In genomic region chr6:82608756-82609155, GRCm38 (mm10) we compare ENCODE assay signal across 19 mouse cellular contexts.
DNase-seq lines count a peak whose midpoint lies in the region; ATAC-seq and TF ChIP-seq lines count a peak whose summit lies in the region.
"Had no signal": no experiment of that assay in that cellular context is flagged by ENCODE, and none has a peak within 500 bp of the region (broad histone marks: within the 10 kb centered on the region; RNA-seq: fewer than 3 reads in every experiment).

No protein-coding gene starts in this region.

- in situ Hi-C loops in CH12.LX (cut with MboI; ENCODE audit: low pct_ligation_motif_present, low pct_unique_long_range_greater_than_20kb, low sequenced_read_pairs) = no loop called here

- peak in 1 of 2 experiments; percentile 30; a peak in 2 of 4 replicates for TF ChIP-seq CTCF in CH12.LX (conservative IDR thresholded peaks at IDR 0.05 in 1 of 2, IDR thresholded peaks at IDR 0.05 in 1 of 2; ENCODE audit: low read depth in 2 of 2, low read length in 2 of 2)

- no peaks in the 10 kb centered on the region for H3K9me3 ChIP-seq in hindbrain, embryonic 15.5 days
- H3K9me3 ChIP-seq in hindbrain, embryonic 10.5 days = no peaks in the 10 kb centered on the region
- H3K9me3 ChIP-seq in midbrain, embryonic 16.5 days (replicated peaks; ENCODE audit: control insufficient read depth, low read length, poor library complexity, severe bottlenecking) = no peaks in the 10 kb centered on the region
- no peaks in the 10 kb centered on the region for H3K9me3 ChIP-seq in midbrain, embryonic 10.5 days (replicated peaks)
- H3K9me3 ChIP-seq in CH12.LX (replicated peaks; ENCODE audit: low read length) = peaks cover 4% of the 10 kb centered on the region
- H3K9me3 ChIP-seq: forebrain, embryonic 10.5 days; heart, embryonic 15.5 days; liver, embryonic 15.5 days; neural tube, embryonic 13.5 days had no signal

- no peaks in the 10 kb centered on the region for H3K79me2 ChIP-seq in CH12.LX (replicated peaks; ENCODE audit: control insufficient read depth, extremely low read depth, insufficient read depth, poor library complexity, severe bottlenecking)

- dilution Hi-C loops in CH12.LX (cut with MboI; ENCODE audit: extremely low pct_ligation_motif_present, extremely low pct_unique_long_range_greater_than_20kb, low sequenced_read_pairs) = no loop called here

- H3K4me3 ChIP-seq in hindbrain, embryonic 15.5 days = no peak overlapping the region
- H3K4me3 ChIP-seq in hindbrain, embryonic 10.5 days = no peak overlapping the region
- no peak overlapping the region for H3K4me3 ChIP-seq in midbrain, embryonic 16.5 days (ENCODE audit: low read depth, low read length)
- H3K4me3 ChIP-seq in midbrain, embryonic 10.5 days = no peak overlapping the region
- H3K4me3 ChIP-seq in CH12.LX (replicated peaks in 1 of 3; ENCODE audit: low read depth in 2 of 3, low read length in 2 of 3, poor library complexity in 1 of 3) = no peak overlapping the region
- H3K4me3 ChIP-seq: forebrain, embryonic 10.5 days; heart, embryonic 15.5 days; liver, embryonic 15.5 days; neural tube, embryonic 13.5 days had no signal

- no peak overlapping the region; the same call in 1 of the 2 replicates for H3K4me2 ChIP-seq in hindbrain, embryonic 15.5 days
- H3K4me2 ChIP-seq in midbrain, embryonic 16.5 days (ENCODE audit: low read length) = no peak overlapping the region; the same call in 1 of the 2 replicates
- no peak overlapping the region for H3K4me2 ChIP-seq in CH12.LX (ENCODE audit: insufficient read depth, low read depth, poor library complexity, severe bottlenecking)
- H3K4me2 ChIP-seq: heart, embryonic 15.5 days; liver, embryonic 15.5 days; neural tube, embryonic 13.5 days had no signal

- H3K36me3 ChIP-seq in hindbrain, embryonic 15.5 days = no peaks in the 10 kb centered on the region
- no peaks in the 10 kb centered on the region for H3K36me3 ChIP-seq in hindbrain, embryonic 10.5 days
- no peaks in the 10 kb centered on the region for H3K36me3 ChIP-seq in midbrain, embryonic 16.5 days (ENCODE audit: control insufficient read depth, insufficient read depth, low read length)
- H3K36me3 ChIP-seq in midbrain, embryonic 10.5 days = no peaks in the 10 kb centered on the region
- no peaks in the 10 kb centered on the region for H3K36me3 ChIP-seq in CH12.LX (replicated peaks in 1 of 2; ENCODE audit: control insufficient read depth in 1 of 2, insufficient read depth in 1 of 2, low read length in 1 of 2)
- H3K36me3 ChIP-seq: forebrain, embryonic 10.5 days; heart, embryonic 15.5 days; liver, embryonic 15.5 days; neural tube, embryonic 13.5 days had no signal

- peaks cover 14% of the 10 kb centered on the region for H3K4me1 ChIP-seq in hindbrain, embryonic 15.5 days (replicated peaks)
- H3K4me1 ChIP-seq in hindbrain, embryonic 10.5 days (replicated peaks) = peaks cover 5% of the 10 kb centered on the region; the same call in 1 of the 2 replicates
- peaks cover 13% of the 10 kb centered on the region for H3K4me1 ChIP-seq in midbrain, embryonic 16.5 days (ENCODE audit: control insufficient read depth, insufficient read depth, low read length)
- peaks cover 22% of the 10 kb centered on the region for H3K4me1 ChIP-seq in midbrain, embryonic 10.5 days
- no peaks in the 10 kb centered on the region for H3K4me1 ChIP-seq in CH12.LX (ENCODE audit: control insufficient read depth in 1 of 2, insufficient read depth in 2 of 2)
- H3K4me1 ChIP-seq: heart, embryonic 15.5 days; liver, embryonic 15.5 days had no signal

- no peak overlapping the region for H3K9ac ChIP-seq in hindbrain, embryonic 15.5 days
- no peak overlapping the region for H3K9ac ChIP-seq in midbrain, embryonic 16.5 days (ENCODE audit: low read depth, low read length)
- H3K9ac ChIP-seq in CH12.LX (ENCODE audit: insufficient read depth, low read depth) = no peak overlapping the region
- H3K9ac ChIP-seq: heart, embryonic 15.5 days; liver, embryonic 15.5 days; neural tube, embryonic 13.5 days had no signal

- 84% methylated on average over 4 of the region's 4 CpGs for WGBS in hindbrain, embryonic 15.5 days
- 95% methylated on average over 4 of the region's 4 CpGs for WGBS in hindbrain, embryonic 10.5 days
- WGBS in midbrain, embryonic 16.5 days = 81% methylated on average over 4 of the region's 4 CpGs
- WGBS in midbrain, embryonic 10.5 days = 89% methylated on average over 4 of the region's 4 CpGs

- DNase-seq in hindbrain, embryonic 10.5 days (ENCODE audit: low spot score) = no peak
- no peak for DNase-seq in midbrain, embryonic 10.5 days (ENCODE audit: low spot score)
- DNase-seq in CH12.LX (ENCODE audit: extremely low read depth) (no peak), R1 (ENCODE audit: low read depth, low spot score) (peak; percentile 80)
- no peak for DNase-seq in kidney, adult 8-10 months
- DNase-seq: adrenal gland, adult 2 months; cerebellum, adult 8-10 months; gastrocnemius, postnatal 10 days; kidney, adult 18-20 months; kidney, postnatal 10 days; lung, postnatal 10 days; spleen, adult 18-20 months; thymus, adult 2 months had no signal

- no peak for TF ChIP-seq EP300 in CH12.LX (IDR thresholded peaks at IDR 0.05; ENCODE audit: low read length)

- no peak; the same call in 1 of the 2 replicates for TF ChIP-seq RAD21 in CH12.LX (IDR thresholded peaks at IDR 0.05; ENCODE audit: low read depth, low read length)

- H3K27ac ChIP-seq in hindbrain, embryonic 15.5 days (replicated peaks) = peak overlapping the region; percentile 35; the same call in 1 of the 2 replicates
- no peak overlapping the region for H3K27ac ChIP-seq in hindbrain, embryonic 10.5 days
- peak overlapping the region; percentile 68 for H3K27ac ChIP-seq in midbrain, embryonic 16.5 days (ENCODE audit: low read length)
- H3K27ac ChIP-seq in midbrain, embryonic 10.5 days (replicated peaks) = no peak overlapping the region
- no peak overlapping the region for H3K27ac ChIP-seq in CH12.LX (ENCODE audit: insufficient read depth, low read depth)
- H3K27ac ChIP-seq: forebrain, embryonic 10.5 days; heart, embryonic 15.5 days; liver, embryonic 15.5 days; neural tube, embryonic 13.5 days had no signal

- H3K27me3 ChIP-seq in hindbrain, embryonic 15.5 days = no peaks in the 10 kb centered on the region
- H3K27me3 ChIP-seq in hindbrain, embryonic 10.5 days (ENCODE audit: insufficient read depth, poor library complexity, severe bottlenecking) = no peaks in the 10 kb centered on the region
- no peaks in the 10 kb centered on the region for H3K27me3 ChIP-seq in midbrain, embryonic 16.5 days (ENCODE audit: control insufficient read depth, insufficient read depth, low read depth, low read length)
- H3K27me3 ChIP-seq in midbrain, embryonic 10.5 days (ENCODE audit: low read depth, poor library complexity, severe bottlenecking) = no peaks in the 10 kb centered on the region
- peaks cover 2% of the 10 kb centered on the region for H3K27me3 ChIP-seq in CH12.LX (replicated peaks)
- H3K27me3 ChIP-seq: heart, embryonic 15.5 days; liver, embryonic 15.5 days; neural tube, embryonic 13.5 days had no signal

- no peak for ATAC-seq in hindbrain, embryonic 15.5 days (ENCODE audit: low FRiP score, low read depth)
- ATAC-seq in midbrain, embryonic 16.5 days = 0 out of 2 replicates have a peak, but pooled peaks have one; percentile 6

- no peak for TF ChIP-seq POLR2A in CH12.LX (IDR thresholded peaks at IDR 0.05; ENCODE audit: low read depth, low read length)

TF ChIP-seq in CH12.LX, 34 proteins besides CTCF, POLR2A, EP300 and RAD21:
- TF ChIP-seq SMC3 (IDR thresholded peaks at IDR 0.05; ENCODE audit: low read depth, low read length) (peak; percentile 26), KAT2A (IDR thresholded peaks at IDR 0.05; ENCODE audit: insufficient replicate concordance, low read length) (no peak)

Comparison
In these comparisons a context has a peak if more than half of its experiments do, and no peak if none do; other contexts are left out.
1. H3K27ac ChIP-seq: peak in hindbrain, embryonic 15.5 days (single experiment) and midbrain, embryonic 16.5 days (single experiment); none in hindbrain, embryonic 10.5 days (single experiment), midbrain, embryonic 10.5 days (single experiment) and CH12.LX (single experiment).